Mouse (Mus musculus): ENCODE measurements around the gene Ccdc88c.

The Ccdc88c gene

DNA sequence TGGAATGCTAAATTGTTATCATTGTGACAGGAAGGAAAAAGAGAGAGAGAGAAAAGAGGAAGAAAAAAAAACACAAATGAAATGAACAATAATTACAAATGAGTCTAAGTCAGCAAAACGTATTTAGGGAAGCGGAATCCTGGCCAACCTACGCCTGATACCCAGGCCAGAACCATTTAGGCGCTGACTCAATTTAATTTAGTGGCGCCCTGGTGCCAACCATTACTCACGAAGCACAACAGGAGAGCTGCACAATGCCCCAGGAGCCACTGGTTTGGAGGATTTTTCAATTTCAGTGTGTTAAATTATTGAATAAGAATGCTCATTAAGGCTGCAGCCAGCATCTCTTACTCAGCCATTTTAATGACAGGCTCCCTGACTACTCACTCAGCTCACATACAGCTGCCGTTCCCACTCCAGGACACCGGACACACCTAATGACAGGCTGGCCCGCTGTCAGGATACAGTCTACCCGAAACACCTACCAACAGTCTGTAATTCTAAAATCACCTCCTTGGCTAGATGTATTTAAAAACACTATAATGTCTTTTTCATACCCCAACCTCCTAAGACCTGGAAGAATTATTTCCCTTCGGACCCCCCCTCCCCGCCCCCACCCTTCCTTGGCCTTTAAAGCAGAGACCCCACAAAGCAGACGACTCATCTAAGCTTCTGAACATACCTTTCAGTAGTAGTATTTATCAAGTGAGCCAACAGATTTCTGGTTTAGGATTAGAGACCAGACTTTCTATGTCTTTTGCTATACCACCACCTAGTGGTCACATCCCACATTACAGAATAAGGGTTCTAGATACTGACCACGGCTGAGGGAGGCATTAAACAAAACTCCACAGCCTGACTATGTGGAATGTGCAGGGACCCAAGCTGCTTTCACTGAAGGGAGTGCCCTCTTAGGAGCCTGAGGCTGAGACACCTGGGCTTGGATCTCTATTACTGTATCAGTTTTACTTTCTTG, 102.9 kb downstream of the Ccdc88c start:
- DNase-seq, result peak in 1 of 2 experiments; percentile 34

GRCm38 (mm10) chr12:100924646-100925339, 104.1 kb downstream of the Ccdc88c start:
- no peak for DNase-seq

GRCm38 (mm10) chr12:100910731-100911130, 118.1 kb downstream of the Ccdc88c start:
- no peak for DNase-seq

DNA sequence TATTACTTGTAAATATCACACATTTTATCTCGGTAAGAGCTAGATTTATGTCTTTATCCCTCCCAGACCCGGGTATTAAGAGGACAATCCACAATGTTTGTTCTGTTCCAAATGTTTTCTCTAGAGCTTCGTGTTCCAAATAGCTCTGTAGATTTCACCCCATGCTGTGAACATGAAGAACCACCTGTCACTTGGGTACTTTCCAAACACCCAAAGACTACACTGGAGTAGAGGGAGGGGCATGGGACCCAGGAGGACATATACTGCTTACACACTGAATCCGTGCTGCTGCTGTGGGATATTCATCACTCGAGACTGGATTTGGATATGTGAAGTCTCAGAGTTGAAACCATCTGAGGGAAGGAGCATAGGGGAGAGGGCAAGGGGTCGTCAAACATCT, 119.1 kb downstream of the Ccdc88c start:
- no peak for DNase-seq

DNA sequence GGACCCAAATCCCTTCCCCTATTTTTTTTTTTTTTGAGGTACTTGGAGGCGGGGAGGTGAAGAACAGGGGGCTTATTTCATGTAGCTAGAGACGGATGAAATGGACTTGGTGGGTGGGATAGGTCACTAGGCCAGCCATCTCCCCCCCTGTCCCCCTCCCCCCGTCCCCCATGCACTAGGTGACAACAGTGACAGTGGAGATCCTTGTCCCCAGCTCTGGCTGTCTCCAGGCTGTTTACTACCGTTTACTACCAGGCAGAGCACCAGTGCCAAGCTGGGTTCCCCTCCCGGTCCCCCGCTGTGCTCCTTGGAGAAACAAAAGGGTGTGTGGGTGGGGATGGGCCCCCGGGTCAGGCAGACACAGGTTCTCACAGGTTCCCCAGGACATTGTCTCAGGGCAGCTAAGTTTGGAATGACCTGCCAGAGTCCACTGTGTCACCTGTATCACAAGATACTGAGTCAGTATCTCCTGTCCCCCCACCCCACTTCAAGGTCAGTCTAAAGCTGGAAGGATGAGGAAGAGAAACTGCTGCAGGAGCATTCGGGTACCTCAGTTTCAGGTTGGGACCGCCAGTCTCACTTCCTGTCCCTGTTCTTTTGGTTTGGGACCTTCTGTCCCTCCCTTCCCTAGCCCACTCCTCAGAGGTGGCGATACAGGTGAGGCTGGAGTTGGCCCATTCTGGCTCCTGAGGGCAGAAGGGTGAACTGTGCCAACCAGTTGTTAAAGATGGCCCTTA, 120.4 kb downstream of the Ccdc88c start:
- peak in 1 of 2 experiments; percentile 18 for DNase-seq

GRCm38 (mm10) chr12:100907598-100908297, 121.1 kb downstream of the Ccdc88c start, which contains the start of gene Gpr68:
Gpr68 (minus strand) TSS chr12:100908198.
- DNase-seq, result peak in 1 of 2 experiments; percentile 19

- no peak for DNase-seq
These were observed 122.0 kb downstream of the Ccdc88c start for GRCm38 (mm10) chr12:100906861-100907260.

- DNase-seq, result peak; percentile 28 to 49
These were observed 125.1 kb downstream of the Ccdc88c start for GRCm38 (mm10) chr12:100903761-100904160.

- DNase-seq, result no peak
These were observed 127.5 kb downstream of the Ccdc88c start for GRCm38 (mm10) chr12:100901386-100901785.

GRCm38 (mm10) chr12:100900901-100901300, 128.0 kb downstream of the Ccdc88c start:
- DNase-seq, result no peak

DNA sequence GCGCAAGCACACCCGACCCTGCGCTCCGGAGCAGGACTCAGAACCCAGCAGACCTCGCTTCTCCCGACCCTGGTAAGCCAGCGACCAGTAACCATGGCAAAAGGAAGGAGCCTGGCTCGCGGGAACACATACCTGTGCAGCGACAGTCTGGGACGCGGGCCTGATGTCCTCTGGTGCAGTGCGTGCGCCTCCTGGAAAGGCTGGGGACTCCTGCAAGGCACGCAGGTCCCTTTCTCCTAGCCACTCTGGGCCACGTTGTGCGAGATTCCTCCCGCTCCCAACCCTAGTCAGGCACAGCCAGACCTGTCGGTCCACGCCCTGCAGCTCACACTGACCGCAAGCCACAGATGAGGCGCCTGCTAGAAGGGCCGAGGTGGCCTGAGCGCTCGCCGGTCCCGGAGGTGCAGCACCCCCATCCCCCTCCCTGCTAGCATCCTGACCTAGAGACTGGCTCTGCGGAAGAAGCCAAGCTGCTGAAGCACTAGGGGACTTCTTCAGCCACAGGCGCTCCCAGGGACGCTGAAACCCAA, 129.7 kb downstream of the Ccdc88c start:
- peak in 1 of 2 experiments; percentile 38 for DNase-seq

DNA sequence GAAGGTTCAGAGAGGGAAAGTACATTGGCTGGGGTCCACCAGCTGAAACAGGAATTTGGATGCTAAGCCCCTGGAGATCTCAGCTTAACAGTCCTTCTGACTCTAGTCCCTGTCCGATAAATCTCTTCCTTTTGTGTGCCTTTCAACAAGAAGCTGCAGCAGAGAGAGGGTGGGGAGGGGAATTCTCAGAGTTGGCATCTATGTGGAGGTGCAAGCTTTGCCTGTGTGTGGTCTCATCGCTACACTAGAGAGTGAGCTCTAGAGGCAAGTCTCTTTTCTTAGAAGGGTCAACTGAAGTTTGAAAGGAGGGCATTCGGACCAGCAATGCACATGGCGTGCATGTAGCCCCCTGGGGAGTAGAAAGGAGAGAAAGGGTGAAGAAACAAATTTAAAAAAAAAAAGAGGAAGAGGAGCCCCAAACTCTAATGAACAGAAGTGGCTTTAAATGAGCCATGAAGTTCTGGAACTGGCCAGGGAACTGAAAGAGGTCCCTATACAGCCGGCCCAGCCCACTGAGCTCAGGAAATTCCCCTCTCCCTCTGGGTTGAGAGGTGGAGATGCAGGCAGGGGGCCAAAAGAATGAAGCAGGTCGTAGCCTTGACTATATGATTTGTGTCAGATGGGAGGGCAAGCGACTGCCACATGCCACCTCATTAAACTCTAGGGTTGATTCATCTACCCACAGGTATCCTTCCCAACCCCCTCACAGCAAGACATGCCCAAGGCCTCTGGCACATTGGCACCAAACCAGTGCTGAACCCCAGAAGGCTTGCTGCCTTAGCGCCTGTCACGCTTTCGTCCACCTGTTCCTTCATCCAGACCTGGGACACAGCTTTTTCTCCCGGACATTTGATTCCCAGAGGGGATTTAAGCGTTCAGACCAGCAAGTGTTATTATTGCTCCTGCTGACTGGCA, 130.9 kb downstream of the Ccdc88c start:
- DNase-seq, result no peak

DNA sequence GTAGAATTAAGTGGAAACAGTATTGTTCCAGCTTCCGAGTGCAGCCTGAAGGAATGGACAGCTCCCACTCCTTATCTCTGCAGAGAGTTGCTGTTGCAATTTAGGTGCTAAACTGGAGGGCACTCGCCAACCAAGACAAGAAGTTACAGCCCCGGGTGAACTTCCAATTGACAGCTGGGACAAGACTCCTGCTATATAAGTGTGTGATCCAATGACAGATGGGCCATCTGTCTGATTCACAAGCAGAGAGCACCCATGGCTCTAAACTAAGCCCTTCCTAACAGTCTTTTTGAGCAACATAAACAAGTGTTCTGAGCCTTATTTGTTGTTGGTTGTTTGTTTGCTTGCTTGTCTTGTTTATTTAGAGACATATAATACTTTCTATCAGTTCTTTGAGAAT, 132.2 kb downstream of the Ccdc88c start:
- no peak for DNase-seq

- DNase-seq, result no peak
These were observed 133.4 kb downstream of the Ccdc88c start for GRCm38 (mm10) chr12:100895504-100895903.

- DNase-seq, result no peak
These were observed 138.3 kb downstream of the Ccdc88c start for GRCm38 (mm10) chr12:100890548-100890947.

DNA sequence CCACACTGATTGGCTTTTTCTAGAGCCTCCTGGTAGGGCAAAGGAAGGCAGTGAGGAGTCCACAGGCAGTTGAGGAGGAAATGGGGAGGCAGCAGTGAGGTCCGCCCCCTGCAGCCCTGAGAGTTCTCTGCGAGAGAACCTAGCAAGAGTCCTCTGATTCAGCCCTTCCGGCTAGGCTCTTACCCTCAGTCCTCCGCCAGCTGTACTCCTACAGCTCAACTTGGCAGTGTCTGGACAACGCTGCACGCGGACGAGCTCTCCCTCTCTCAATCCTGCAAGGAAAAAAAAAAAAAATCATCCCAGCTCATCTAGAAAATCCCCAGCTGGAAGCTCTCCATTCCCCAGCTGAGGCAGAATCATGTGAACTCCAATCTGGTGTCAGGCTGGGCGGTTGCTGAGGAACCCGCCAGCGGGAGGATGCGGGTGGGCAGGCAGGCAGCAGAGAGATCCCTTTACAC, 141.0 kb downstream of the Ccdc88c start:
- DNase-seq, result no peak

DNA sequence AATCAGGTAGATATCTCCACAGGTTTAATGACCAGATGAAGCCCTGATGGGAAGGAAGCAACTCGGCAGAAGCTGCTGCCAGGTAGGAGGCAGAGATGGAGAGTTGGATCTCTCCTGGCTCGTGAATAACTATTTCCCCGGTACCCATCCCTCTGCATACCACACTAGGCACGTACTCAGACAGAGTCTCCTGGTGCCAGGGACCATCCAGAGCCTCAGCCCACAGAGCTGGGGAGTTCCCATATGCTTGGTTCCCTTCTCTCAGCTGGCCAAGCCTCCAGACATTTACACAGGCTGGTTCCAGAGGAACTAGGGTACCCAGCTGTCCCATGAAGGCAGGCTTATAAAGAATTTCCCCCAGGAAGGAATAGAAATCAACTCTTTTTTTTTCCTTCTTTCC, 142.0 kb downstream of the Ccdc88c start:
- DNase-seq, result no peak

GRCm38 (mm10) chr12:100885585-100885984, 143.3 kb downstream of the Ccdc88c start:
- no peak for DNase-seq

DNA sequence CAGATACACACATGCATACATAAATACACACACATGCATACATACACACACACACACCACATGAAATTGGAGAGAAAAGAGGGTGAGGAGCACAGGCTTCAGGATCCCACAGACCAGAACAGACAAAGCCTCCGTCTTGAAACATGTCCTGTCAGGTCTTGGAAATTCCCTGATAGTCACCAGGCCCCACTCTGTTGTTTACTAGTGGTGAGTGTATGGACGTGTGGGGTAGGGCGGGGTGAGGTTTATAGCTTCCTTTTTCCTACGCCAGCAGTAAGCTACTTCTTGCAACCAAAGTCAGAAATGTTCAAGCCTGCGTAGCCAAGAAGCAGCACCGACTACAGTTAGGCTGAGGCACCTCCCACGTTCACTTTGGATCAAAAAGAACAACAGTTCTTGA, 145.7 kb downstream of the Ccdc88c start:
- DNase-seq, result peak in 1 of 2 experiments; percentile 14

GRCm38 (mm10) chr12:100878556-100878955, 150.3 kb downstream of the Ccdc88c start:
- no peak for DNase-seq

- no peak for DNase-seq
These were observed 150.9 kb downstream of the Ccdc88c start for GRCm38 (mm10) chr12:100877936-100878335.
